Mouse (Mus musculus) kidney, embryonic 16.5 days (tissue): ENCODE data around the gene Olfr24. TPM values are rescaled to one million over a fixed set of nuclear protein-coding genes. Genes with fewer than 3 reads are reported as not detected.

Experiments
- ATAC-seq: fragments of 200-750 bp; cut with Nextera tagmentation; 2 replicates; pipeline ENCODE4 v1.8.0; 2017; ENCODE audit warnings: moderate TSS enrichment; ENCODE audit not compliant: low FRiP score, low TSS enrichment
- H3K27ac ChIP-seq: fragments of 300-500 bp; sonication (generic); 2 replicates; pipeline ENCODE4 v1.5.1; 2014; ENCODE audit warnings: low read length
- H3K27me3 ChIP-seq: fragments of 300-500 bp; sonication (generic); 2 replicates; pipeline ENCODE4 v1.6.1; 2014; ENCODE audit warnings: low read length, control low read depth, mixed read lengths; ENCODE audit not compliant: insufficient read depth
- H3K36me3 ChIP-seq: fragments of 300-500 bp; sonication (generic); 2 replicates; pipeline ENCODE4 v1.6.1; 2014; ENCODE audit warnings: low read length, control low read depth, mixed read lengths; ENCODE audit not compliant: insufficient read depth
- H3K4me1 ChIP-seq: fragments of 300-500 bp; sonication (generic); 2 replicates; pipeline ENCODE4 v1.6.1; 2014; ENCODE audit warnings: low read length, control low read depth, mixed read lengths; ENCODE audit not compliant: insufficient read depth
- H3K4me2 ChIP-seq: fragments of 300-500 bp; sonication (generic); replicated peaks from 2 replicates; pipeline ENCODE4 v1.6.1; 2014; ENCODE audit warnings: low read depth, low read length
- H3K4me3 ChIP-seq: fragments of 300-500 bp; sonication (generic); 2 replicates; pipeline ENCODE4 v1.5.1; 2014; ENCODE audit warnings: mild to moderate bottlenecking, low read length
- H3K9ac ChIP-seq: fragments of 300-500 bp; sonication (generic); replicated peaks from 2 replicates; pipeline ENCODE4 v1.6.1; 2014; ENCODE audit warnings: low read length
- H3K9me3 ChIP-seq: fragments of 300-500 bp; sonication (generic); 2 replicates; pipeline ENCODE4 v1.6.1; 2016; ENCODE audit warnings: low read length, control low read depth
- polyA plus RNA-seq: library from polyadenylated mRNA; unstranded; fragments of >200 nt; fragmentation: Nextera tagmentation; extraction: Ambion mirVana; gene quantifications from 2 replicates; pipeline ENCODE4 v1.2.1, GENCODE M21; 2015

Gene Olfr24
- polyA plus RNA-seq, 1 experiment from 2014 or later: not detected

DNA sequence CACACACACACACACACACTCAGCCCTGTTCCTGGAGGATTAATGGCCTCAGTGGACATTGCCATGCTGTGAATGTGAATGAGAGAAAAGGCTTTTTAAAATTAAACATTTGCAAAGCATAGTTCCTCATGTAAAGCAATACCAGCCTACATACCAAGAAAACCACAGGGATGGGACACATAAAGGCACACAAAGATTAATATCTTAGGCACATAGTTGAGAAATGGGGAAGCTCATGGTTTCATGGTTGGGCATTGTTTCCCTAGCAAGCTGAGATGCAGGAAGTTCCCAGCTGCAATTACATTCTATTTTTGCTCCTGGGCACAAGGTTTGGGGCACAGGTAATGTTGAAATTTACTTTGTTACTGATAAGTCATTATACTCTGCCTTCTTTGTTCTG is 58.2 kb downstream of the Olfr24 start:
- H3K27me3 ChIP-seq: no peaks in the 10 kb centered on the region
- no peaks in the 10 kb centered on the region for H3K4me1 ChIP-seq
- no peaks in the 10 kb centered on the region for H3K9me3 ChIP-seq
- ATAC-seq: no peak
- H3K27ac ChIP-seq: no peak overlapping the region
- H3K4me2 ChIP-seq: no peak overlapping the region
- H3K4me3 ChIP-seq: no peak overlapping the region
- no peak overlapping the region for H3K9ac ChIP-seq
- H3K36me3 ChIP-seq: no peaks in the 10 kb centered on the region

Other genes with a start within 250 kb of the Olfr24 start
- gene Muc16, start 89.5 kb downstream of the Olfr24 start, polyA plus RNA-seq: 0.13 and 0.39 TPM in 2 replicates
- gene Olfr828, start 55.5 kb upstream of the Olfr24 start, polyA plus RNA-seq: not detected in 2 replicates
- 0.15 TPM in 1 of 2 replicates, not detected in the other for gene Olfr829, start 90.9 kb upstream of the Olfr24 start, polyA plus RNA-seq
- gene Olfr830, start 110.7 kb upstream of the Olfr24 start, polyA plus RNA-seq: not detected in 2 replicates
- not detected in 2 replicates for gene Olfr832, start 173.1 kb upstream of the Olfr24 start, polyA plus RNA-seq
- not detected in 2 replicates for gene Olfr834, start 224.0 kb upstream of the Olfr24 start, polyA plus RNA-seq